Mouse (Mus musculus) kidney, embryonic 16.5 days (tissue): ENCODE results near the gene Gm11084. TPM values are rescaled to one million over a fixed set of nuclear protein-coding genes. Genes with fewer than 3 reads are reported as not detected.

Experiments
- ATAC-seq: fragments of 200-750 bp; cut with Nextera tagmentation; 2 replicates; pipeline ENCODE4 v1.8.0; 2017; ENCODE audit warnings: moderate TSS enrichment; ENCODE audit not compliant: low FRiP score, low TSS enrichment
- H3K27ac ChIP-seq: fragments of 300-500 bp; sonication (generic); 2 replicates; pipeline ENCODE4 v1.5.1; 2014; ENCODE audit warnings: low read length
- H3K27me3 ChIP-seq: fragments of 300-500 bp; sonication (generic); 2 replicates; pipeline ENCODE4 v1.6.1; 2014; ENCODE audit warnings: low read length, control low read depth, mixed read lengths; ENCODE audit not compliant: insufficient read depth
- H3K36me3 ChIP-seq: fragments of 300-500 bp; sonication (generic); 2 replicates; pipeline ENCODE4 v1.6.1; 2014; ENCODE audit warnings: low read length, control low read depth, mixed read lengths; ENCODE audit not compliant: insufficient read depth
- H3K4me1 ChIP-seq: fragments of 300-500 bp; sonication (generic); 2 replicates; pipeline ENCODE4 v1.6.1; 2014; ENCODE audit warnings: low read length, control low read depth, mixed read lengths; ENCODE audit not compliant: insufficient read depth
- H3K4me2 ChIP-seq: fragments of 300-500 bp; sonication (generic); replicated peaks from 2 replicates; pipeline ENCODE4 v1.6.1; 2014; ENCODE audit warnings: low read depth, low read length
- H3K4me3 ChIP-seq: fragments of 300-500 bp; sonication (generic); 2 replicates; pipeline ENCODE4 v1.5.1; 2014; ENCODE audit warnings: mild to moderate bottlenecking, low read length
- H3K9ac ChIP-seq: fragments of 300-500 bp; sonication (generic); replicated peaks from 2 replicates; pipeline ENCODE4 v1.6.1; 2014; ENCODE audit warnings: low read length
- H3K9me3 ChIP-seq: fragments of 300-500 bp; sonication (generic); 2 replicates; pipeline ENCODE4 v1.6.1; 2016; ENCODE audit warnings: low read length, control low read depth
- WGBS: fragments of 180-500 bp; shearing (Covaris S2); extraction: QIAGEN DNeasy Blood & Tissue Kit; methylation state at CpG from one replicate; pipeline ENCODE4 v1.1.7; 2014; 5-methylcytosine and 5-hydroxymethylcytosine counted together
- microRNA-seq: library from miRNA; unstranded; fragments of <30 nt; microRNA quantifications from one replicate; pipeline ENCODE4, GENCODE M21; 2016
- polyA plus RNA-seq: library from polyadenylated mRNA; unstranded; fragments of >200 nt; fragmentation: Nextera tagmentation; extraction: Ambion mirVana; gene quantifications from 2 replicates; pipeline ENCODE4 v1.2.1, GENCODE M21; 2015

Gene Gm11084
- polyA plus RNA-seq, 1 experiment from 2014 or later = not detected

DNA sequence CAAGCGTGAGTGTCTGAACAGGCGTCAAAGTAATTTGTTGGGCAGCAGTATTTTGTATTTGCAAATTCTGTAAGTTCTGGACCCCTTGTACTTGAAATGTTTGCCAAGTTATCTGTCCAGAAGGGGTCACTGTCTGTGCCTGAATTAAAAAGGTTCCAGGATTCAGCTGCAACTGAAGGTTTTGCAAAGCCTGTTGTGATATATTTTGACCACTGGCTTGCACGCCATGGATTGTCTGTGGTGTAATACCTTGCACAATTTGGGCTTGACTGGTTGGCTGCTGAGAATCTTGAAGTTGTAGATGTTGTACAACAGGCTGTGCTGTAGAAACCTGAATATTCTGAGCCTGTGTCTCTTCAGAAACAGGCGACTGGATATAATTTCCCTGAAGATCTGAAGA is 16.2 kb downstream of the Gm11084 start:
- ATAC-seq = no peak
- H3K9ac ChIP-seq = no peak overlapping the region
- no peaks in the 10 kb centered on the region; the same call in 1 of the 2 replicates for H3K4me1 ChIP-seq
- H3K36me3 ChIP-seq = peaks cover 26% of the 10 kb centered on the region
- no peak overlapping the region for H3K4me3 ChIP-seq
- no peaks in the 10 kb centered on the region for H3K27me3 ChIP-seq
- WGBS = 86% methylated on average over 4 of the region's 4 CpGs
- no peaks in the 10 kb centered on the region for H3K9me3 ChIP-seq
- no peak overlapping the region for H3K4me2 ChIP-seq
- no peak overlapping the region for H3K27ac ChIP-seq

DNA sequence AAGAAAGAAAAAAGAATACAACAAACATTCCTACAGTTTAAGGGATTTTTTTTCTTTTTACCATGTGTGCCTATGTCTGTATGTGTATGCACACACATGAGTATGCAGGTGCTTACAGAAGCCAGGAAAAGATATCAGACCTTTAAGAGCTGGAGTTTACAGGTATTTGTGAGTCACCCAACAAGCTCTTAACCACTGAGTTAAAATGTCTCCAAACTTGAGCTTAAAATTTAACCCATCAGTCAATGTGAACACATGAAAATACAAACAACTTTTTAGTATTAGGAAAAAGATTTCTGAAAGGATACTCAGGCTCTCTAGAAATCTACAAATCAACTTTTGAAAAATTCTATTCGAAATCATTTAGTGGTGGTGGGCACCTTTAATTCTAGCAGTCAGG is 18.0 kb downstream of the Gm11084 start:
- H3K9me3 ChIP-seq = no peaks in the 10 kb centered on the region

GRCm38 (mm10) chr2:72965450-72965849 is 21.1 kb downstream of the Gm11084 start:
- no peak overlapping the region for H3K27ac ChIP-seq
- WGBS = 92% methylated on average over 2 of the region's 2 CpGs
- no peaks in the 10 kb centered on the region for H3K9me3 ChIP-seq
- H3K4me2 ChIP-seq = no peak overlapping the region
- H3K4me1 ChIP-seq = 0 out of 2 replicates have a peak, but pooled peaks cover 2% of the 10 kb centered on the region
- H3K36me3 ChIP-seq = peaks cover 32% of the 10 kb centered on the region
- H3K27me3 ChIP-seq = no peaks in the 10 kb centered on the region
- ATAC-seq = no peak
- no peak overlapping the region for H3K4me3 ChIP-seq
- no peak overlapping the region for H3K9ac ChIP-seq

More for the DNA sequence above, 18.0 kb downstream of the Gm11084 start:
- peaks cover 26% of the 10 kb centered on the region for H3K36me3 ChIP-seq
- no peak overlapping the region for H3K27ac ChIP-seq
- no peaks in the 10 kb centered on the region for H3K4me1 ChIP-seq
- no peaks in the 10 kb centered on the region for H3K27me3 ChIP-seq
- no peak overlapping the region for H3K9ac ChIP-seq
- no peak for ATAC-seq
- no peak overlapping the region for H3K4me3 ChIP-seq
- no peak overlapping the region for H3K4me2 ChIP-seq
- WGBS = 98% methylated on average over 1 of the region's 1 CpGs

- 96% methylated on average over 3 of the region's 3 CpGs for WGBS
- ATAC-seq = no peak
Observed at GRCm38 (mm10) chr2:72956415-72956814, 30.1 kb downstream of the Gm11084 start.

DNA sequence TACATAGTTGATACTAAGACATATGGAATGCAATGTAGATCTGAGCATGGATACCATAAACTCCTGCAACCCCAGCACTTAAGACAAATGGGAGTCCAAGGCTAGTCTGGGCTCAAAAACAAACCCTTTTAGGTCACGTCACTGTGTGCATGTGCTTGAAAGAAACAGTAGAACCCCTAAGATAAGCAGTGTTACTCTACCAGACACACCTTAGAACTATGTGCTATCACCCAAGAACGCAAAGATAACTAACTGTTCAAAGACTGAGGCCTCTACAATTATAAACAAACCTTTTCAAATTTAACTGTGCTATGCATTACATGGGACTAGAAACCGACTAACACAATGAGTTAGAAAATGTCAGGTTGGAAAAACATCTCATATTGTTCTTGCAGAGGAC is 33.5 kb downstream of the Gm11084 start:
- Histone ChIP-seq H3K4me2 (no peak overlapping the region), H3K9ac (no peak overlapping the region), H3K27ac (no peak overlapping the region), H3K27me3 (no peaks in the 10 kb centered on the region), H3K4me1 (no peaks in the 10 kb centered on the region), H3K9me3 (no peaks in the 10 kb centered on the region), H3K36me3 (peaks cover 33% of the 10 kb centered on the region), H3K4me3 (no peak overlapping the region)
- ATAC-seq = no peak
- 93% methylated on average over 3 of the region's 3 CpGs for WGBS

More at GRCm38 (mm10) chr2:72956415-72956814, 30.1 kb downstream of the Gm11084 start:
- Histone ChIP-seq H3K9me3 (no peaks in the 10 kb centered on the region), H3K27ac (no peak overlapping the region), H3K4me3 (no peak overlapping the region), H3K4me2 (no peak overlapping the region), H3K9ac (no peak overlapping the region), H3K27me3 (no peaks in the 10 kb centered on the region), H3K36me3 (peaks cover 37% of the 10 kb centered on the region), H3K4me1 (no peaks in the 10 kb centered on the region)

- no peak overlapping the region for H3K9ac ChIP-seq
- H3K27me3 ChIP-seq = no peaks in the 10 kb centered on the region
- no peaks in the 10 kb centered on the region for H3K4me1 ChIP-seq
- no peak overlapping the region for H3K4me3 ChIP-seq
- H3K27ac ChIP-seq = no peak overlapping the region
- 13% methylated on average over 1 of the region's 1 CpGs for WGBS
- H3K36me3 ChIP-seq = peaks cover 21% of the 10 kb centered on the region
- H3K4me2 ChIP-seq = no peak overlapping the region
- no peaks in the 10 kb centered on the region for H3K9me3 ChIP-seq
- ATAC-seq = no peak
Observed at GRCm38 (mm10) chr2:72935937-72936336, 50.6 kb downstream of the Gm11084 start.

GRCm38 (mm10) chr2:72932186-72932585 is 54.3 kb downstream of the Gm11084 start:
- Histone ChIP-seq H3K4me3 (no peak overlapping the region), H3K36me3 (peaks cover 10% of the 10 kb centered on the region), H3K27me3 (no peaks in the 10 kb centered on the region), H3K9ac (no peak overlapping the region), H3K4me1 (no peaks in the 10 kb centered on the region), H3K4me2 (no peak overlapping the region), H3K9me3 (no peaks in the 10 kb centered on the region), H3K27ac (no peak overlapping the region)
- no peak for ATAC-seq

- no peaks in the 10 kb centered on the region for H3K4me1 ChIP-seq
Observed at GRCm38 (mm10) chr2:72924981-72925380, 61.5 kb downstream of the Gm11084 start.

More at GRCm38 (mm10) chr2:72924981-72925380, 61.5 kb downstream of the Gm11084 start:
- H3K9me3 ChIP-seq = 0 out of 2 replicates have a peak, but pooled peaks cover 3% of the 10 kb centered on the region
- H3K27me3 ChIP-seq = no peaks in the 10 kb centered on the region
- no peak overlapping the region for H3K4me2 ChIP-seq
- no peak overlapping the region for H3K4me3 ChIP-seq
- 83% methylated on average over 10 of the region's 10 CpGs for WGBS
- H3K36me3 ChIP-seq = no peaks in the 10 kb centered on the region
- H3K9ac ChIP-seq = no peak overlapping the region
- H3K27ac ChIP-seq = no peak overlapping the region
- no peak for ATAC-seq

Small RNAs within 50 kb of the gene (microRNA-seq; reads per million reads assigned to microRNA genes)
- not detected for gene Gm25960

Other genes starting within 250 kb of the Gm11084 start
- 44.6 and 47.3 TPM in 2 replicates for gene Sp3, start 6.3 kb downstream of the Gm11084 start, polyA plus RNA-seq
- gene Ola1, start 232.2 kb upstream of the Gm11084 start, polyA plus RNA-seq = 79.4 and 89.1 TPM in 2 replicates